Mouse (Mus musculus) embryonic facial prominence, embryonic 13.5 days (tissue): Measurements from ENCODE around the gene Cped1. TPM values are rescaled to one million over a fixed set of nuclear protein-coding genes. Genes with fewer than 3 reads are reported as not detected.

Experiments used
- ATAC-seq: fragments of 200-750 bp; cut with Nextera tagmentation; 2 replicates; pipeline ENCODE4 v1.8.0; 2017; ENCODE audit warnings: low read depth; ENCODE audit not compliant: insufficient number of reproducible peaks, insufficient read depth, low FRiP score, low TSS enrichment
- H3K27ac ChIP-seq: fragments of 300-500 bp; sonication (generic); 2 replicates; pipeline ENCODE4 v1.5.1; 2015; ENCODE audit warnings: moderate library complexity, mild to moderate bottlenecking, inconsistent platforms
- H3K27me3 ChIP-seq: fragments of 300-500 bp; sonication (generic); 2 replicates; pipeline ENCODE4 v1.6.1; 2015; ENCODE audit warnings: mild to moderate bottlenecking, inconsistent platforms
- H3K36me3 ChIP-seq: fragments of 300-500 bp; sonication (generic); 2 replicates; pipeline ENCODE4 v1.6.1; 2015; ENCODE audit warnings: mild to moderate bottlenecking, inconsistent platforms
- H3K4me1 ChIP-seq: fragments of 300-500 bp; sonication (generic); 2 replicates; pipeline ENCODE4 v1.6.1; 2015; ENCODE audit warnings: inconsistent platforms
- H3K4me2 ChIP-seq: fragments of 300-500 bp; sonication (generic); 2 replicates; pipeline ENCODE4 v1.6.1; 2015; ENCODE audit warnings: moderate library complexity, mild to moderate bottlenecking, inconsistent platforms
- H3K4me3 ChIP-seq: fragments of 300-500 bp; sonication (generic); 2 replicates; pipeline ENCODE4 v1.5.1; 2015; ENCODE audit warnings: mild to moderate bottlenecking, inconsistent platforms
- H3K9ac ChIP-seq: fragments of 300-500 bp; sonication (generic); 2 replicates; pipeline ENCODE4 v1.6.1; 2015; ENCODE audit warnings: mild to moderate bottlenecking, inconsistent platforms
- H3K9me3 ChIP-seq: fragments of 300-500 bp; sonication (generic); 2 replicates; pipeline ENCODE4 v1.6.1; 2016; ENCODE audit warnings: inconsistent platforms
- WGBS: fragments of 180-500 bp; shearing (Covaris S2); methylation state at CpG from one replicate; pipeline ENCODE4 v1.1.7; 2015; ENCODE audit warnings: mixed read lengths; 5-methylcytosine and 5-hydroxymethylcytosine counted together
- polyA plus RNA-seq: library from polyadenylated mRNA; unstranded; fragments of >200 nt; fragmentation: Nextera tagmentation; extraction: Ambion mirVana; gene quantifications from 2 replicates; pipeline ENCODE4 v1.2.1, GENCODE M21; 2015

Gene Cped1
- polyA plus RNA-seq = 42.6 and 43.4 TPM in 2 replicates

DNA sequence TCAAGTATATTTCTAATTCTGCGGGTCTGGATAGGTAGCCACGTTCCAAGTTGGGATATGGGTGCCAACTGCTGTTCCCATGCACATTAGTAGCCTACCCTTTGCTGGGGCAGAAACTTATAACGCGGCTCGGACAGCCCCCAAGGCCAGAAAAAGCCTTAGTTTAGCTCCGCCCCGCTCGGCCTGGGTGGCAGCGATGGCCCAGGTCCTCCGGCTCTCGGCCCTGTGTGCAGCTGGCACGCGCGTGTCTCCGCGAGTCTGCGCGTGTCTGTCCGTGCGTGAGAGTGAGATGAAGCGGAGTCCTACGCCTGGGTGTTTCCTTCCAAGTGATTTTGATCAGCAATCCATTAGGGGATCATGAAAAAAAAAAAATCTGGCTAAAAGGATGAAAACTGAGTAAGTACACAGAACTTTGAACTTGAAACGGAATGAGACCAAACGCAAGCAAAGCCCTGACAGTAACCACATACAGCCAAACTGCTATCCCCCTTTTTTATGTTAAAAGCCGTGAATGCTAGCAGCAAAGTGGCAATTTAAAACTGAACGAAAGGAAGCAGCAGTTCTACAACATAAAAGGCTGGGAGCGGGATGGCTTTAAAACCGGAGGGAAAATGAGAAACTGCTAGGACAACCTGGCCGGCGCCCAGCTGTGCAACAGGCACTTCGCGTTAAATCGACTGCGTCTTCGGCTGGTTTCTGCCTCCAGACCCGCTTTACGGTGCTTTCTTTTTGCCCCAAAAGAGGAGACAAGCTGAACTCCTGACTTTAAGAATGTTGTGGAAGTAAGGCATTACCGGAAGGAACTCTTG lies at the start of gene Cped1:
Cped1 (plus strand) TSS at position 185 of the 809 bp plus-strand sequence.
- Histone ChIP-seq H3K9me3 (no peaks in the 10 kb centered on the region), H3K27me3 (no peaks in the 10 kb centered on the region), H3K4me2 (peak within 1 kb of the TSS; percentile 83), H3K36me3 (no peaks in the 10 kb centered on the region), H3K27ac (peak within 1 kb of the TSS; percentile 89), H3K4me1 (no peaks in the 10 kb centered on the region; the same call in 1 of the 2 replicates), H3K4me3 (peak within 1 kb of the TSS; percentile 59), H3K9ac (peak within 1 kb of the TSS; percentile 81)
- ATAC-seq = no peak
- WGBS = under 1% methylated on average over 38 of the region's 38 CpGs

- H3K9ac ChIP-seq = no peak overlapping the region
- H3K4me1 ChIP-seq = no peaks in the 10 kb centered on the region
- H3K9me3 ChIP-seq = no peaks in the 10 kb centered on the region
- no peak overlapping the region for H3K4me2 ChIP-seq
- no peaks in the 10 kb centered on the region for H3K27me3 ChIP-seq
- no peak for ATAC-seq
- no peaks in the 10 kb centered on the region for H3K36me3 ChIP-seq
- H3K4me3 ChIP-seq = no peak overlapping the region
- no peak overlapping the region for H3K27ac ChIP-seq
- WGBS = 84% methylated on average over 4 of the region's 4 CpGs
Measured at GRCm38 (mm10) chr6:21937981-21938635, 47.6 kb upstream of the Cped1 start.

DNA sequence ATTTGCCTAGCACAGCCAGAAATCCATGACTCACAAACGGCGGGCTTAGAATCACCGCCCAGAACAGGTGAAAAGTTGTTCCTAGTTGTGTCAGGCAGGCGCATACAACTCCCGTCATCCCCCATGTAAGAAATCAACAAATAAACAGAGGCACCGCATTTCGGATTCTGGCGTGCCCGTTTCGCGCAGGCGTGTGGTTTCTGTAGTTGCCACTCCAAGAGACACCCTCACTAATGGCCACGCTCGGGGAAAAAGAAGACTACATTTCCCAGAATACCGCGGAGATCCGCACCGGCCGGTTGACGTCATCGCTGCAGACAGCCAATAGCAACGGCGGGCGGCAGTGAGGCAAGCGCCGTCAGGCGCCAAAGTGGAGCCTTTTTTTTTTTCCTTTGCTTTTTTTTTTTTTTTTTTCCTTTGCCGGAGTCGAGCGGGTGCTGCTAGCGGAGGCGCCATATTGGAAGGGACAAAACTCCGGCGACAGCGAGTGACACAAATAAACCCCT lies 36.4 kb upstream of the Cped1 start, which contains the start of gene Ing3:
Ing3 (plus strand) TSS at position 346 of the 506 bp plus-strand sequence.
- Histone ChIP-seq H3K27me3 (no peaks in the 10 kb centered on the region), H3K27ac (peak within 1 kb of the TSS; percentile 98), H3K4me3 (peak within 1 kb of the TSS; percentile 79), H3K36me3 (peaks cover 10% of the 10 kb centered on the region; the same call in 1 of the 2 replicates), H3K4me2 (peak within 1 kb of the TSS; percentile 71), H3K4me1 (peaks cover 8% of the 10 kb centered on the region), H3K9me3 (no peaks in the 10 kb centered on the region), H3K9ac (peak within 1 kb of the TSS; percentile 81)
- peak; percentile 98 for ATAC-seq
- under 1% methylated on average over 35 of the region's 35 CpGs for WGBS

GRCm38 (mm10) chr6:21949771-21950448 lies 35.8 kb upstream of the Cped1 start:
- no peaks in the 10 kb centered on the region for H3K27me3 ChIP-seq
- H3K4me1 ChIP-seq = peaks cover 8% of the 10 kb centered on the region
- peak overlapping the region; percentile 98 for H3K27ac ChIP-seq
- peak overlapping the region; percentile 81 for H3K9ac ChIP-seq
- ATAC-seq = peak; percentile 96
- H3K9me3 ChIP-seq = no peaks in the 10 kb centered on the region
- 1% methylated on average over 57 of the region's 68 CpGs for WGBS
- H3K4me2 ChIP-seq = peak overlapping the region; percentile 71
- peaks cover 14% of the 10 kb centered on the region for H3K36me3 ChIP-seq
- peak overlapping the region; percentile 79 for H3K4me3 ChIP-seq

GRCm38 (mm10) chr6:21950676-21951075 lies 35.0 kb upstream of the Cped1 start:
- no peak overlapping the region for H3K27ac ChIP-seq
- H3K36me3 ChIP-seq = peaks cover 22% of the 10 kb centered on the region
- peaks cover 8% of the 10 kb centered on the region for H3K4me1 ChIP-seq
- H3K4me3 ChIP-seq = peak overlapping the region; percentile 79
- H3K4me2 ChIP-seq = peak overlapping the region; percentile 71
- no peaks in the 10 kb centered on the region for H3K27me3 ChIP-seq
- 85% methylated on average over 2 of the region's 2 CpGs for WGBS
- H3K9me3 ChIP-seq = no peaks in the 10 kb centered on the region
- H3K9ac ChIP-seq = peak overlapping the region; percentile 81
- no peak for ATAC-seq

GRCm38 (mm10) chr6:21955468-21955867 lies 30.2 kb upstream of the Cped1 start:
- ATAC-seq = no peak
- peaks cover 5% of the 10 kb centered on the region for H3K4me1 ChIP-seq
- H3K4me2 ChIP-seq = no peak overlapping the region
- 88% methylated on average over 4 of the region's 4 CpGs for WGBS
- H3K9me3 ChIP-seq = no peaks in the 10 kb centered on the region
- H3K9ac ChIP-seq = no peak overlapping the region
- peaks cover 52% of the 10 kb centered on the region for H3K36me3 ChIP-seq
- H3K27me3 ChIP-seq = no peaks in the 10 kb centered on the region
- no peak overlapping the region for H3K27ac ChIP-seq
- H3K4me3 ChIP-seq = no peak overlapping the region

DNA sequence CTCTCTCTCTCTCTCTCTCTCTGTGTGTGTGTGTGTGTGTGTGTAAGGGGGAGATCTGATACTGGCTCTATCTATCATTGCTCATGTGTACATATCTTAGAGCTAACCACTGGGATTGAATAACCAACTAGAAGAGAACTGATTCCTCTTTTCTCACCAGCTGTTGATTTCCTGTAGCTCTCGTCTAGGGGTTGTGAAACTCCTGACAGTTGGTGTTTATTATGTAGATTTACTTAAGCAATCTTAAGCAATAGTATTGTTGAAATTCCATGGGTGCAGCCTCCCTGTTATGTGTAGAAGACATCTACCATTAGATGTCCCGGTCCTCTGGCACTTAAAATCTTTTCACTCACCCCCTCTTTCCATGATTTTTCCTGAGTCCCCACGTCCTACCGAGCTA lies 26.8 kb upstream of the Cped1 start:
- no peak overlapping the region for H3K4me3 ChIP-seq
- WGBS = 82% methylated on average over 4 of the region's 4 CpGs
- H3K27me3 ChIP-seq = no peaks in the 10 kb centered on the region
- H3K36me3 ChIP-seq = peaks cover 52% of the 10 kb centered on the region
- no peak overlapping the region for H3K9ac ChIP-seq
- H3K27ac ChIP-seq = no peak overlapping the region
- H3K9me3 ChIP-seq = no peaks in the 10 kb centered on the region
- H3K4me1 ChIP-seq = no peaks in the 10 kb centered on the region
- no peak overlapping the region for H3K4me2 ChIP-seq
- no peak for ATAC-seq

- no peak overlapping the region for H3K4me3 ChIP-seq
- H3K27ac ChIP-seq = no peak overlapping the region
- H3K9me3 ChIP-seq = no peaks in the 10 kb centered on the region
- H3K9ac ChIP-seq = no peak overlapping the region
- 96% methylated on average over 5 of the region's 5 CpGs for WGBS
- no peaks in the 10 kb centered on the region for H3K4me1 ChIP-seq
- H3K36me3 ChIP-seq = peaks cover 51% of the 10 kb centered on the region
- H3K27me3 ChIP-seq = no peaks in the 10 kb centered on the region
- H3K4me2 ChIP-seq = no peak overlapping the region
- no peak for ATAC-seq
Measured at GRCm38 (mm10) chr6:21959909-21960308, 25.8 kb upstream of the Cped1 start.

DNA sequence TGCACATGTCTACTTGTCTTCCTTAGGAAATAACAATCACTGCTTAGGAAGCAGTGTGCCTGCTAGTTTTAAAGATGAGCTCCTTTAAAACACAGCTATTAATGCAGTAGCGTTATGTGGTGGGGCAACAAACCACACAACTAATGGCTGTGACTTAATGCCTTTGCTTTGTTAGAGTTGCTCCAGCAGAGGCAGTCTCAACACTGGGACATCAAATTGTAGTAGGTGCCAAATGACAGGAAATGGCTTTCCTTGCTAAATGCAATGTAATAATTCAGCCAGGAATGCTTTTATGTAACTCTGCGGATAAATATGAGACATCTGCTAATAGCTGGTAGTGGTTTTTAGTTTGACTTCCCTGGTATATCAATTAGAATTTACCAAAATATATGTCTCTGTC lies 8.2 kb upstream of the Cped1 start:
- peaks cover 23% of the 10 kb centered on the region for H3K36me3 ChIP-seq
- no peak overlapping the region for H3K4me2 ChIP-seq
- H3K27me3 ChIP-seq = no peaks in the 10 kb centered on the region
- ATAC-seq = no peak
- no peaks in the 10 kb centered on the region for H3K4me1 ChIP-seq
- no peaks in the 10 kb centered on the region for H3K9me3 ChIP-seq
- no peak overlapping the region for H3K27ac ChIP-seq
- WGBS = 75% methylated on average over 2 of the region's 2 CpGs
- no peak overlapping the region for H3K9ac ChIP-seq
- no peak overlapping the region for H3K4me3 ChIP-seq

- Histone ChIP-seq H3K9ac (no peak overlapping the region), H3K27me3 (no peaks in the 10 kb centered on the region), H3K4me3 (no peak overlapping the region), H3K36me3 (no peaks in the 10 kb centered on the region), H3K27ac (no peak overlapping the region), H3K9me3 (no peaks in the 10 kb centered on the region), H3K4me2 (no peak overlapping the region), H3K4me1 (no peaks in the 10 kb centered on the region; the same call in 1 of the 2 replicates)
- no peak for ATAC-seq
- WGBS = 96% methylated on average over 1 of the region's 1 CpGs
Measured at GRCm38 (mm10) chr6:21981114-21981513, 4.6 kb upstream of the Cped1 start.

- Histone ChIP-seq H3K27ac (peak overlapping the region; percentile 89), H3K9ac (peak overlapping the region; percentile 81), H3K36me3 (no peaks in the 10 kb centered on the region), H3K4me1 (no peaks in the 10 kb centered on the region; the same call in 1 of the 2 replicates), H3K9me3 (no peaks in the 10 kb centered on the region), H3K4me2 (peak overlapping the region; percentile 83), H3K4me3 (peak overlapping the region; percentile 59), H3K27me3 (no peaks in the 10 kb centered on the region)
- no peak for ATAC-seq
- 3% methylated on average over 16 of the region's 16 CpGs for WGBS
Measured at GRCm38 (mm10) chr6:21984990-21985731, 555 bp upstream of the Cped1 start.
